In the genomic region with DNA sequence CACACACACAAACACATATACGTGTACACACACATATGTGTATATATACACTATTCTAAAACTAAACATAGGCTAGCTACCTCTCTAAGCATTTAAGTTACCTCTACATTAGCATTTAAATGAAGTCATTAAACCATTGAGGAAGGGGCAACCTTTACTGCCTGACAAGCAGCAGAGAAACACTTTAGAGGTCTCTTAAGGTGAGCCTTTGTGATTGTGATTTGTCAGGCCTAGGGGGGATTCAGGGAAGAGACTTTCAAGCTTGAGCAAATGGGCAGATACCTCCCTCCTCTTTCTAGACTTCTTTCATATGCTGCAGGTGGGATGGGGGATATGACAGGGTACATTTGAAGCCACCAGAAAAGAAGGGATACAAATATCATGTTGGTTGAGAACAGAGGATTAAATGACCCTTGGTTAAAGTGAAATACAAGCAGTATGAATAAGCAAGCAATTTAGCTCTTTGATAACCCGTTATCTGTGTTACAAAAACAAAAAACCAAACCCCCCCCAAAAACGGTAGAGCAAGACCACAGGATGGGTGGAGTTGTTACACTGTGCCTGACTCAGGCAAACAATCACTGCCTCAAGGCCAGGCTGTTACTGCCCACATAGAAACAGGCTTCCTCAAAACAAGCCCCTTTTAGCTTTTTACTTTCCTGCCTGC, we compare ENCODE assay signal across 8 mouse cellular contexts. TPM values are rescaled to one million over a fixed set of nuclear protein-coding genes. Genes with fewer than 3 reads are reported as not detected.
DNase-seq lines count a peak whose midpoint lies in the region; ATAC-seq lines count a peak whose summit lies in the region.

No protein-coding gene starts in this region.

- H3K27me3 ChIP-seq in embryonic facial prominence, embryonic 12.5 days: no peaks in the 10 kb centered on the region
- H3K27me3 ChIP-seq in intestine, embryonic 14.5 days (replicated peaks; ENCODE audit: control insufficient read depth, insufficient read depth, low read length): no peaks in the 10 kb centered on the region
- H3K27me3 ChIP-seq in midbrain, embryonic 11.5 days (ENCODE audit: control insufficient read depth, insufficient read depth, low read length): no peaks in the 10 kb centered on the region

- peak overlapping the region; percentile 65 for H3K4me2 ChIP-seq in embryonic facial prominence, embryonic 12.5 days (replicated peaks)
- peak overlapping the region; percentile 86 for H3K4me2 ChIP-seq in intestine, embryonic 14.5 days (ENCODE audit: low read length)
- H3K4me2 ChIP-seq in midbrain, embryonic 11.5 days: peak overlapping the region; percentile 78

- peak; percentile 15 for DNase-seq in thymus, postnatal 0 days (ENCODE audit: low spot score)
- no peak for DNase-seq in thymus, adult 18-20 months
- no peak for DNase-seq in intestine, embryonic 14.5 days (ENCODE audit: low spot score)
- peak; percentile 54 for DNase-seq in midbrain, embryonic 11.5 days (ENCODE audit: low spot score, missing footprints)
- no peak for DNase-seq in gastrocnemius, adult 8-10 months (ENCODE audit: low spot score in 2 of 2)
- no peak for DNase-seq in gastrocnemius, postnatal 14 days
- DNase-seq in urinary bladder, postnatal 10 days (ENCODE audit: low spot score): no peak

- no peaks in the 10 kb centered on the region for H3K36me3 ChIP-seq in embryonic facial prominence, embryonic 12.5 days
- no peaks in the 10 kb centered on the region for H3K36me3 ChIP-seq in intestine, embryonic 14.5 days (ENCODE audit: control insufficient read depth, insufficient read depth, low read length)
- no peaks in the 10 kb centered on the region for H3K36me3 ChIP-seq in midbrain, embryonic 11.5 days (ENCODE audit: control insufficient read depth, insufficient read depth, low read length)

- H3K4me3 ChIP-seq in embryonic facial prominence, embryonic 12.5 days: peak overlapping the region; percentile 80
- H3K4me3 ChIP-seq in intestine, embryonic 14.5 days (ENCODE audit: low read depth, low read length): peak overlapping the region; percentile 94
- H3K4me3 ChIP-seq in midbrain, embryonic 11.5 days (ENCODE audit: low read depth, low read length): peak overlapping the region; percentile 79

- peak overlapping the region; percentile 83 for H3K9ac ChIP-seq in embryonic facial prominence, embryonic 12.5 days
- peak overlapping the region; percentile 95 for H3K9ac ChIP-seq in intestine, embryonic 14.5 days (ENCODE audit: low read length)
- H3K9ac ChIP-seq in midbrain, embryonic 11.5 days (ENCODE audit: low read length): peak overlapping the region; percentile 88; the same call in 1 of the 2 replicates

- 71% methylated on average over 3 of the region's 3 CpGs for WGBS in embryonic facial prominence, embryonic 12.5 days
- WGBS in intestine, embryonic 14.5 days: 71% methylated on average over 3 of the region's 3 CpGs
- WGBS in midbrain, embryonic 11.5 days: 85% methylated on average over 3 of the region's 3 CpGs

- peak overlapping the region; percentile 99; the same call in 1 of the 2 replicates for H3K27ac ChIP-seq in embryonic facial prominence, embryonic 12.5 days
- peak overlapping the region; percentile 99 for H3K27ac ChIP-seq in intestine, embryonic 14.5 days (ENCODE audit: low read depth)
- H3K27ac ChIP-seq in midbrain, embryonic 11.5 days (ENCODE audit: low read depth, low read length): no peak overlapping the region

- no peaks in the 10 kb centered on the region for H3K9me3 ChIP-seq in embryonic facial prominence, embryonic 12.5 days
- no peaks in the 10 kb centered on the region for H3K9me3 ChIP-seq in intestine, embryonic 14.5 days (ENCODE audit: control insufficient read depth, low read length)
- no peaks in the 10 kb centered on the region for H3K9me3 ChIP-seq in midbrain, embryonic 11.5 days (ENCODE audit: control insufficient read depth, low read length)

- ATAC-seq in embryonic facial prominence, embryonic 12.5 days (ENCODE audit: insufficient number of reproducible peaks, insufficient read depth, low FRiP score, low TSS enrichment): no peak
- ATAC-seq in intestine, embryonic 14.5 days (replicated peaks; ENCODE audit: low FRiP score, low TSS enrichment, low read depth): no peak
- no peak for ATAC-seq in midbrain, embryonic 11.5 days (ENCODE audit: low FRiP score)

- H3K4me1 ChIP-seq in embryonic facial prominence, embryonic 12.5 days: peaks cover 17% of the 10 kb centered on the region
- H3K4me1 ChIP-seq in intestine, embryonic 14.5 days (replicated peaks; ENCODE audit: control insufficient read depth, insufficient read depth, low read length): peaks cover 8% of the 10 kb centered on the region; the same call in 1 of the 2 replicates
- H3K4me1 ChIP-seq in midbrain, embryonic 11.5 days (ENCODE audit: control insufficient read depth, insufficient read depth, low read length): peaks cover 14% of the 10 kb centered on the region

- intact Hi-C loops in gastrocnemius, postnatal 14 days (cut with DNase I; ENCODE audit: low total_unique reads): no loop called here

RNA-seq across cellular contexts. Expression of a gene that starts 1.2 kb away (rescaled TPM):
- 76.1 and 87.8 TPM in 2 replicates for polyA plus RNA-seq in thymus, postnatal 0 days (2015; fragmentation: Nextera tagmentation; extraction: Ambion mirVana)
- 88.4 and 94.0 TPM in 2 replicates for polyA plus RNA-seq in embryonic facial prominence, embryonic 12.5 days (2016; fragmentation: Nextera tagmentation; extraction: Ambion mirVana)
- polyA plus RNA-seq in intestine, embryonic 14.5 days (2014; fragmentation: Nextera tagmentation; extraction: Ambion mirVana): 96.2 and 108 TPM in 2 replicates
- polyA plus RNA-seq in midbrain, embryonic 11.5 days (2014; fragmentation: Nextera tagmentation; extraction: Ambion mirVana): 113 and 131 TPM in 2 replicates
- total RNA-seq in gastrocnemius, adult 8-10 months (2022): 10 to 100 TPM; 10.7 to 12.7 (median 11.4) TPM
- 10 to 100 TPM; 17.7 to 20.9 TPM for total RNA-seq in gastrocnemius, postnatal 14 days (2021)

Comparison
In these comparisons a context has a peak if more than half of its experiments do, and no peak if none do; other contexts are left out.
1. DNase-seq: peak in thymus, postnatal 0 days (single experiment) and midbrain, embryonic 11.5 days (single experiment); none in thymus, adult 18-20 months (0 of 2), intestine, embryonic 14.5 days (single experiment), gastrocnemius, adult 8-10 months (0 of 2), gastrocnemius, postnatal 14 days (single experiment) and urinary bladder, postnatal 10 days (single experiment).
2. Peak in every context shown above with its lines, with median percentiles within 50 percentile points of each other: H3K4me2 ChIP-seq, H3K4me3 ChIP-seq and H3K9ac ChIP-seq.